Mouse (Mus musculus) central nervous system, embryonic 14 days (tissue): ENCODE data around the gene Mcu. TPM values are rescaled to one million over a fixed set of nuclear protein-coding genes. Genes with fewer than 3 reads are reported as not detected.

Experiments
- polyA plus RNA-seq: library from polyadenylated mRNA; depleted of rRNA; stranded (reverse); fragments of >200 nt; gene quantifications from 2 replicates; pipeline ENCODE4 v1.2.3, GENCODE M21; 2012; rRNA removed

Gene Mcu
- 12.0 and 16.1 TPM in 2 replicates for polyA plus RNA-seq

GRCm38 (mm10) chr10:59616522-59616921 lies at the start of gene Mcu:
Gene Mcu (minus strand): TSS chr10:59616692.

GRCm38 (mm10) chr10:59615981-59616520 lies 441 bp downstream of the Mcu start, which contains the start of gene Gm10322:
Gene Gm10322 (plus strand): TSS chr10:59616063.

DNA sequence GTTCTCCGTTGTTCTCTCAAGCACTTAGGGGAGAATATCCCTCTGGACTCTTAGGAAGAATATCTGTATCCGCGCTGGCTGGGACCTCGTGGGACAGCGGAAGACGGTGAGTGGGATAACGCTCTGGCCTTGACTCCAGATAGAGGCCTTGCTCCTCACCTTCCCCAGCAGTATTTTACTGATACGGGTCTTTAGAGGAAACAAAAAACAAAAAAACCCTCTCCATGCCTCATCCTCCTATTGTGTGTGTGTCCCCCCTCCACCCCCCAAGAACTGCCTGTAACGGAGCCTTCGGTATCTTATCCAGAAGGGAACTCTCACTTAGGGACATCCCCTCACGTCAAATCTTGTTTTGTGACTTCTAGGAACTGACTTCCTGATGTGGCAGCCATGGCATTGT lies 174.8 kb downstream of the Mcu start, which contains the start of gene Oit3:
Oit3 (minus strand) TSS at position 44 of the 400 bp plus-strand sequence.

DNA sequence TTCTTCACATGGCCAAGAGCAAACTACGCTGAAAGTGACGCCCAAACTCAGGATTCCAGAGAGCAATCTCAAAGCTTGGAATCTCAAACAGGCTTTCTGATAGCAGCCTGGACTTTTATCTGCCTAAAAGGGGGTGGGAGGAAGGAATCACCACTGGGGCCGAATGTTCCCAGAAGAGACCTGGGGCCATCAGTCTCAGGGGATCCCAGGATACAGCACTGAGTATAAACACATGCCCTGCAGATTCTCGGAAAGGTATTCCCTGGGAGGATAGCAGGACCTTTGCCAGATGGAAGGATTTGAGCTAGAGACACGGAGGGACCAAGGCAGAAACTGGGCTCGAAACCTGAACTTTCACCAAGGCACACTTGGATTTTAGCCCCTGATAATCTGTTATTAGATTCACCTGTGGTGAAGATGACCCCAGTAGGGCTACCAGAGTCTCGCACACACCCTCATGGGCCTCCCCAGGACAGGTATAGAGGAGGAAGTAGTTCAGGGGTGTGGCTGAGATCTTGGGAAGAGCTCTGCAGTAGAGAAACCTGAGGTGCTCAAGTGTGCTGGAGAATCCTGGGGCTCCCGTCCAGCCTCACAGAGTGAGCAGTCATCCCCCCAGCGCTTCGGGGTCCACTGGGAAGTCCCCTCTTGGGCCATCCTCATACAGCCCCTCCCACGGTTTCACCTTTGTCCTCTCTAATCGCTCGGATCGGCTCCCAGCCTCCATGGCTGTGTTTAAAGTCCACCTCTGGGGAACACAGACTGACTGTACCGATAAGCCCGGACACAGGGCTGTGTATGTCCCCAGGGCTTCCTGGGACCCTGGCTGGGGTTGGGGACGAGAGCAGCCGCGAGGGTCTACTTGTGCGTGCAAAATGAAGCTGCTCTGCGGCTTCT lies 213.3 kb downstream of the Mcu start, which contains the start of gene Pla2g12b:
Pla2g12b (plus strand) TSS at position 762 of the 894 bp plus-strand sequence.

Other genes starting within 250 kb of the Mcu start
- 5.8 and 6.9 TPM in 2 replicates for gene Gm10273, start 221.1 kb downstream of the Mcu start, polyA plus RNA-seq
- gene Pla2g12b, start 213.0 kb downstream of the Mcu start, polyA plus RNA-seq, result not detected in 2 replicates
- gene Oit3, start 174.9 kb downstream of the Mcu start, polyA plus RNA-seq, result 0.32 and 0.34 TPM in 2 replicates
- not detected in 2 replicates for gene Gm10322, start 629 bp downstream of the Mcu start, polyA plus RNA-seq
- gene Micu1, start 85.8 kb upstream of the Mcu start, polyA plus RNA-seq, result 73.6 and 79.3 TPM in 2 replicates